Mouse (Mus musculus) kidney, postnatal 25 days (tissue): ENCODE data around the gene Hoxb1.

Experiments used
- DNase-seq, 2 experiments: peaks; one replicate each; pipeline ENCODE4 v3.0.0; 2021; ENCODE audit warnings: mixed read lengths in 2 of 2

Hoxb1 gene

DNA sequence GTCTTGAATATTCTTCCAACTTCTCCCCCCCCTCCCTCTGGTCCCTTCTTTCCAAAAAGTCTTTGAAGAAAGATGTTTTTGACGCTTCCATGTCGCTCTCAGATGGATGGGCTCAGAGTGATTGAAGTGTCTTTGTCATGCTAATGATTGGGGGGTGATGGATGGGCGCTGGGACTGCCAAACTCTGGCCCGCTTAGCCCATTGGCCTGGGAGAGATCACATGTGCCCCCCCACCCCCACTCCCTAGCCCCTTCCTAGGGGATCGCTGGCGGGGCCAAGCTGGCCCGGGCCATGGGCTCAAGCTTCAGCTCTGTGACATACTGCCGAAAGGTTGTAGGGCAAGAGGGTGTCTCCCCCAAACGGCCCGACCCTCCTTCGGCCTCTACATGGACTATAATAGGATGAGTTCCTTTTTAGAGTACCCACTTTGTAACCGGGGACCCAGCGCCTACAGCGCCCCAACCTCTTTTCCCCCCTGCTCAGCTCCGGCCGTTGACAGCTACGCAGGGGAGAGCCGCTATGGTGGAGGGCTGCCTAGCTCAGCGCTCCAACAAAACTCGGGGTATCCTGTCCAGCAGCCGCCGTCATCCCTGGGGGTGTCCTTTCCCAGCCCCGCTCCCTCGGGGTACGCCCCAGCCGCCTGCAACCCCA is at the start of gene Hoxb1:
Gene Hoxb1, plus strand, starts transcription at position 312 of the 651 bp plus-strand sequence.
- no peak for DNase-seq

DNA sequence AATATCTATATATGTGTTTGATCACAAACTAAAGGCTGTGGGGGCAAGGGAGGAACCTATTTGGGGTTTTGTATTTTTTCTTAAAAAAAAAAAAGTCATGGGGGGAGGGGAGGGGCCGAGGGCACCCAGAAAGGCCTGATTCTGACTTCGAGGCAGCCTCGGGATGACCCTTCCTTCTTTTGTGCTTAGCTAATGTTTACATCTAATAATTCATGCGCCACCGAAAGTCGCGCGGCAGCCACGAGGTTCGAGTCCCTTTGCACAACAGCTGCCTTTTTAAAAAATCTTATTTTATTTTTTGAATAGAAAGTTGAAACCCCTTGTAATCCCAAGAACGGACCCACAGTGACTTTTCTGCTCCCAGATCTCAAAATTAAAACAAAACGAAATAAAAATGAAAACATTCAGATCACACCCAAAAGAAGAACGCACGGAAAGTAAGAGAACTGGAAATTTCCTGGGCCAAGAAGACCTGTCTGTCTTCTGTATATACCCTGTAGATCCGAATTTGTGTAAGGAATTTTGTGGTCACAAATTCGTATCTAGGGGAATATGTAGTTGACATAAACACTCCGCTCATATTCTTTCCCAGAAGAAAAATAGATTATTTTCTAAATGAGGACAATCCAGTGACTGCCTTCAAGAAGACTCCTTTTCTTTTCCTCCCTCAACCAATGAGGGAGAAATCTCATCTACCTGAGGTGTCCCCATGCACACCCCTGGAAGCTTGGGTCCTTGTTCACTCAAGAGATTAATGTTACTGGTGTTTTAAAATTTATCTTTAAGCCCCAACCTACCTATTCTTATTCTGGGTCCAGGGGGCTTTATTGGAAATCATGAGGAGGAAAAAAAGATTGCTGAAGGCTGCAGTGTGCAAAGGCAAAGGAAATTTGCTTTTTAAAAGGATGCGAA is 48.6 kb upstream of the Hoxb1 start:
- DNase-seq, result peak in 1 of 2 experiments; percentile 47

DNA sequence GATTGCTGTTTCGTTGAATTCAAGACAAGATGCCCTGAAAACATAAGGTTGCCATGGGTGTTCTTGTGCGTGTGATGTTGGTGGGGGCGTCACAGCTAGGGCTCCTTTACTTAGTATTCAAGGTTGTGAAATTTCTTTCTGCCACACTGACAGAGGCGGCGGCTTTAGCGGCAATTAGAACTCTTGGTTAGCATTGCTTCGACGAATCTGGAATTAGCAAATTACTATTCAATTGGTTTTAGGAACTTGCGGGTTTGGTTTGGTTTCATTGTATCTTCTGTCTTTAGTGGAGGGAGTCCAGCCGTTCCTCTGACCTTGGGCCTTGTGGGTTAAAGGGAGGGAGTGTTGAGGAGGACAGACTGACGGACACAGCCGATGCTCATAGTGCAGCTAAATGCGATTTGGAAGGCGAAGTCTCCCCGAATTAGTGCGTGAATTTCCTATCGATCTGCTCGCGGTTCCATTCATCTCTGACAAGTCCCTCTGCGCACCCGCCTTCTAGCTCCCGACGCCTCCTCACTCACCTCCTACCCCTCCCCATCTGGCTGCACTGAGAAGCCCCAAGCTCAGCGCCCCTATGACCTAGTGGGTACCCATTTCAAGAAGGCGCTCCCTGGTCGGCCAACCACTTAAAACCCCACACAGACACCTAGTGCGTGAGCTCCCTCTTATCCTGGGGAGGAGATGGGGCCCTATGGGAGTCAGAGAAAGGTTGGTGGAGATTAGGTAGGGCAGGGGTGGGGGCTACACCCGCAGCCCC is 47.8 kb upstream of the Hoxb1 start, which contains the start of gene Hoxb4:
Gene Hoxb4, plus strand, starts transcription at position 660 of the 760 bp plus-strand sequence.
- DNase-seq, result peak in 1 of 2 experiments; percentile 60

- DNase-seq, result peak; percentile 92 to 96
Measured at GRCm38 (mm10) chr11:96318368-96319070, 47.0 kb upstream of the Hoxb1 start.

- DNase-seq, result peak; percentile 56 to 81
Measured at GRCm38 (mm10) chr11:96319071-96319902, 46.3 kb upstream of the Hoxb1 start.

GRCm38 (mm10) chr11:96319910-96320309 is 45.6 kb upstream of the Hoxb1 start:
- peak; percentile 75 to 87 for DNase-seq

DNA sequence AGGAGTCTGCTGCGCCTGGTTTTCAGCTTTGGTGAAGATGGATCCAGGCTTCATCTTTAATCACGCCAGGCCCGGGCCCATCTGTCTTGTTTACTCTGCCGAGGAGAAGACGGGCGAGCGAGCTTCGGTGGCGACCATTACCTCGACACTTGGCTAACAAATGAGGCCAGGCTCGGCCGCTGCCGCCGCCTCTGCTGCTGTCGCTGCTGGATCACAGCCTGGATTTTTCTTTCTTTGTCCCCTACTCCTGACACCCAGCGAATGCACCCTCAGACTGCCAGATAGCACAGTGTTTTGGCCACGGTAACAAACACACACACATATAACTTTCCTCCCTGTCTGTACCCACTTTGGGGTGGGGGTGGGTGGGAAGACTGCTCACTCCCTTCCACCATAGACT is 44.9 kb upstream of the Hoxb1 start:
- DNase-seq, result peak; percentile 48 to 56

GRCm38 (mm10) chr11:96321846-96322245 is 43.7 kb upstream of the Hoxb1 start:
- no peak for DNase-seq

DNA sequence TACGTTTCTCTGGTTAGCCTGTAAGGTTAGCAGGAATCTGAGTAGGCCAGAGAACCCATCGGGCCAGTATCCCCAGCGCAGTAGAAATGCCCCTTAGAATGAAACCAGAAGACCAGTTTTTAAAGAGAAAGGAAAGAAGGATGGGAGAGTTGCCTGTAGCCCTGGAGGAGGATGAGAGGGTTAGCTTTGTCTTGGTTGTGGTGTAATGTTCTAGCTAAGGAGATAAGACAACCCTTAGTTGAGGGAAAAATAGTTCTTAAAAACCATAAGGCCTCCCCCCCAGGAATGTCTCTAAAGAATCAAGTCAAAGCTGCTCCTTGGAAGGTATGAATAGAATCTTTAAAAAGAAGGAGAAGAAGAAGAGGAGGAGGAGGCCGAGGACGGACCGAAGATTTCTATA is 42.8 kb upstream of the Hoxb1 start:
- DNase-seq, result no peak

- no peak for DNase-seq
Measured at GRCm38 (mm10) chr11:96323154-96323553, 42.4 kb upstream of the Hoxb1 start, which contains the start of gene Hoxb3. Gene Hoxb3, plus strand, starts transcription at chr11:96323326.

GRCm38 (mm10) chr11:96324125-96324524 is 41.4 kb upstream of the Hoxb1 start:
- DNase-seq, result peak in 1 of 2 experiments; percentile 51

- peak in 1 of 2 experiments; percentile 37 for DNase-seq
Measured at GRCm38 (mm10) chr11:96324965-96325364, 40.6 kb upstream of the Hoxb1 start.

GRCm38 (mm10) chr11:96325747-96326212 is 39.8 kb upstream of the Hoxb1 start:
- DNase-seq, result peak in 1 of 2 experiments; percentile 41

- peak in 1 of 2 experiments; percentile 30 for DNase-seq
Measured at GRCm38 (mm10) chr11:96326705-96327104, 38.8 kb upstream of the Hoxb1 start.

DNA sequence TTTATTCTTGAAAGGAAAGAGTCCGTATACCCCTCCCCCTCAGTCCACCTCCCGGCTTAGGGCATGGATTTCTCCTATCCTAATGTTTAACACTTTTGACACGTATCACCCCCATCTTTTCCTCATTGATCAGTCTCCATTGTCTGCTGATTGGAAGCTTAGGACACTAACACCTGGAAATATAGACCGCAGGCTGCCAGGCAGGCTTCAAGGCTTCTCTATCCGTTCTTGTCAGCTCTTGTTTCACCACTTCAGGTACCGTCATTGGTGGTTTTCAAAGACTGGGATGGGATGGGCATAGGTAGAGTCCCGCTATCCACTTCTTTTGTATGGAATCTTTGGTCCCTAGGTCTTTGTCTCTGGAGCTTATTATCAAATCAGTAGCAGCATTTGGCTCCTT is 38.4 kb upstream of the Hoxb1 start:
- DNase-seq, result no peak

DNA sequence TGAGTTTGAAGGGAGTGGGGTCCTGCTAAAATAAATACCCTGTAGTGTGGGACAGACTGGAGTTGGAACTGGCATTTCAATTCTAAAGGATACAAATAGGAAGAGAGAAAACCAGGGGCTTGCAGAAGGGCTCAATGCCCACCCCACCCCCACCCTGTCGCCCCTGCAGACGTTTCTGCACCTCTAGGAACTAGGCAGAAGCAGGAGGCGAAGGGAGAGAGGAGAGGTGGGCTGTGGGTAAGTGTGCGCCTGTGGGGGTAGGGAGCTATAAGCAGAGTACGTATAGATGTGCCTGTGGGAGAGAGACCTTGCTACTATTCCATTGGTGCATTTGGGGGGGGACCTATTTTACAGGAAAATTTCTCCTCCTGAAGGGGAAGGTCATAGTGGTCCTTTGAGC is 37.8 kb upstream of the Hoxb1 start:
- no peak for DNase-seq

DNA sequence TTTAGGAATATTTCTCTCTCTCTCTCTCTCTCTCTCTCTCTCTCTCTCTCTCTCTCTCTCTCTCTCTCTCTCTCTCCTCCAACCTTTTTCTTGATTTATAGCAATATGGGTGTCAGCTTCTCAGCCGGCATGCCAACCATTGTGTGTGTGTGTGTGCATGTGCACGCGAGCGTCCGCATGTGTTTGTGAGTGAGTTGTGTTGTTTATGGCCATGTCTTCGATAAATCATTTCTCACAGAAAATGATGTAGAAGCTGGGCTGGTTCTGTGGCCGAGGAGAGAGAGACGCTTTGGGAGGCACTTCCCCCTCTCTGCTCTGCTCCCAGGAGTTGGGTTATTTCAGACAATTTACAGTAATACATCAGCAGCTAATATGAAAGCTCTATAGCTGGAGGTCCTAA is 36.9 kb upstream of the Hoxb1 start:
- no peak for DNase-seq

- DNase-seq, result peak in 1 of 2 experiments; percentile 41
Measured at GRCm38 (mm10) chr11:96332105-96332504, 33.4 kb upstream of the Hoxb1 start.

DNA sequence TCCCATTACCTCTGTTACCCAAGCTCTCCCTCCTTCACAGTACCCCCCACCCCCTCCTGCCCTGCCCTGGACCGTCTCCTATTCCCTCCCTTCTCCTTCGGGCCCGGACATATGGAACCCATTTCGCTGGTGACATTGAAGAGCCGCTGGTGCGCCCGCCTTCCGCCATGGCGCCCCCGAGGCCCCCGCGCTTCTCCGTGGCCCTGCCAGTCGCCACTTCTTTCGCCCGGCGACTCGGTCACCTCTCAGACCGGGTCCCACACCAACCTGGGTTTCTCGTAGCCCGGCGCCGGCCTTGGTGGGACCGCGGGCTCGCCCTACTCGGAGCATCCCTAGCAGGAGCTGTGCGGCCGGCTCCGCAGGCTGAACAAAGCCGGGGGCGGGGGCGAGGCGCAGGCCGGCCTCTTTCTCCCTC is 32.9 kb upstream of the Hoxb1 start:
- DNase-seq, result peak in 1 of 2 experiments; percentile 43

- DNase-seq, result peak in 1 of 2 experiments; percentile 32
Measured at GRCm38 (mm10) chr11:96333241-96334001, 32.1 kb upstream of the Hoxb1 start.
